Mouse (Mus musculus): ENCODE measurements around the gene Csad. TPM values are rescaled to one million over a fixed set of nuclear protein-coding genes. Genes with fewer than 3 reads are reported as not detected.

Csad gene
- polyA plus RNA-seq, 1 experiment: 33.2 TPM

DNA sequence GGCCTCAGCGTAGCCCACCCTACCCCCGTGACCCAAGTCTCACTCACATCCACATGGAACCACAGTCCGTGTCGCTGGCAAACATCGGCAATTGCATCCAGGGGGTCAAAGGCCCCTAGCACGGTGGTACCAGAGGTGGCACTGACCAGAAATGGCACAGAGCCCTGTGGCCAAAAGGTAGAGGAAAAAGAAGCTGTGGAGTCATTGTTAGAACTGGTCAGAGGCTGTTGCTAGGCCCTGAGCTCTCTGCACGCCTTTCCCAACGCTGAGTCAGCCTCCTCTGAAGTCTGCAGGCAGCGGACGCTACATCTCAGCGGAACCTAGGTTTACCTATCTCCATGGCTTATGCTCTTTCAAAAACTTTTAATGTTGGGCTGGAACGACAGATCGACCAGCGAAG is 24.6 kb downstream of the Csad start:
- TF ChIP-seq CTCF (IDR thresholded peaks at IDR 0.05; ENCODE audit: extremely low read depth, insufficient read depth, insufficient read length, insufficient replicate concordance) (no peak), POLR2A (IDR thresholded peaks at IDR 0.05; ENCODE audit: low read depth, low read length) (no peak)
- Histone ChIP-seq H3K27me3 (ENCODE audit: control insufficient read depth, insufficient read depth, low read length) (no peaks in the 10 kb centered on the region), H3K36me3 (ENCODE audit: control insufficient read depth, insufficient read depth, low read length) (no peaks in the 10 kb centered on the region), H3K4me1 (ENCODE audit: control insufficient read depth, insufficient read depth, insufficient read length) (no peaks in the 10 kb centered on the region), H3K27ac (ENCODE audit: insufficient read depth, low read length) (no peak overlapping the region), H3K4me3 (ENCODE audit: extremely low read depth, insufficient read depth, insufficient read length) (no peak overlapping the region)
- WGBS: 94% methylated on average over 14 of the region's 14 CpGs
- DNase-seq (ENCODE audit: low read depth in 1 of 2, low spot score in 2 of 2): no peak

GRCm38 (mm10) chr15:102179106-102179505 is 25.4 kb downstream of the Csad start:
- no peaks in the 10 kb centered on the region for H3K27me3 ChIP-seq (ENCODE audit: control insufficient read depth, insufficient read depth, low read length)
- H3K27ac ChIP-seq (ENCODE audit: insufficient read depth, low read length): no peak overlapping the region
- DNase-seq (ENCODE audit: low read depth in 1 of 2, low spot score in 2 of 2): no peak
- H3K4me1 ChIP-seq (ENCODE audit: control insufficient read depth, insufficient read depth, insufficient read length): no peaks in the 10 kb centered on the region
- H3K4me3 ChIP-seq (ENCODE audit: extremely low read depth, insufficient read depth, insufficient read length): no peak overlapping the region
- WGBS: 92% methylated on average over 9 of the region's 9 CpGs
- no peaks in the 10 kb centered on the region for H3K36me3 ChIP-seq (ENCODE audit: control insufficient read depth, insufficient read depth, low read length)
- TF ChIP-seq POLR2A (IDR thresholded peaks at IDR 0.05; ENCODE audit: low read depth, low read length) (no peak), CTCF (IDR thresholded peaks at IDR 0.05; ENCODE audit: extremely low read depth, insufficient read depth, insufficient read length, insufficient replicate concordance) (no peak)

DNA sequence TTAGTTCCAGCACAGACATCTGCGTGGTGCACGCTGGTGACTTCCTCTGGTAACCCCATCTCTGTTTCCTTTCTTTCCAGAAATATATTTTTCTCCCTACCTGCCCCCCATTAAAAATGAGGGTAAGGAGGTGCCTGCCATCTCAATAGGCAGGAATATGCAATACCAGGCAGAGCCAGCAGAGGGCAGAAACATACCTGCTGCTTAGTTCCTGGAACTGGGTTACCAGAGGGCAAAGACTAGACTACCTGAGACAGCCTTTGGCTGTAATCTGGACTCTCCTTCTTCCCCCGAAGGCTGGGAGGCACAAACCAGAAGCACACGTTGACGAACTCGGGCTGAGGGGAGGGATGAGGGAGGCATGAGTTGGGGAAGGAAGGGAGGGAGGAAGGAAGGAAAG is 26.2 kb downstream of the Csad start:
- Histone ChIP-seq H3K27ac (ENCODE audit: insufficient read depth, low read length) (no peak overlapping the region), H3K27me3 (ENCODE audit: control insufficient read depth, insufficient read depth, low read length) (no peaks in the 10 kb centered on the region), H3K4me3 (ENCODE audit: extremely low read depth, insufficient read depth, insufficient read length) (no peak overlapping the region), H3K4me1 (ENCODE audit: control insufficient read depth, insufficient read depth, insufficient read length) (no peaks in the 10 kb centered on the region), H3K36me3 (ENCODE audit: control insufficient read depth, insufficient read depth, low read length) (no peaks in the 10 kb centered on the region)
- TF ChIP-seq CTCF (IDR thresholded peaks at IDR 0.05; ENCODE audit: extremely low read depth, insufficient read depth, insufficient read length, insufficient replicate concordance) (peak; percentile 71; the same call in 1 of the 2 replicates), POLR2A (IDR thresholded peaks at IDR 0.05; ENCODE audit: low read depth, low read length) (no peak)
- 22% methylated on average over 6 of the region's 6 CpGs for WGBS
- peak; percentile 53 to 85 for DNase-seq (ENCODE audit: low read depth in 1 of 2, low spot score in 2 of 2)

DNA sequence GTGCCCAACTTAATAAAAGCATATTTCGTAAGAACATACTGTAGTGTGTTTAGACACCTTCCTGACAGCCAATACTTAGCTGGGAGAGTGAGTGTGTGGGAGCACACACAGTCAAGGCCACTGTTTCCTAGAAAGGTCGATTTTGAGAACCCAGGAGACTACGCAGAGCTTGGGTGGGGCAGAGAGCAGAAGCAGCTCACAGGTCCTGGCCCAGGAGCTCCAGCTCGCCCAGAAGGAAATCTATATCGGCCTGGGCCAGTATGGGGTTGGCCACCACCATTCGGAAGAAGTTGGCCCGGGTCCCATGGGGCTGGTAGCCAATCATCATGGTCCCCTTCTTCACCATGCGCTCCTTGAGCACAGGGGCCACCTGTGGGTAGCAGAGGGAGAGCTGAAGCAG is 27.1 kb downstream of the Csad start:
- DNase-seq (ENCODE audit: low read depth in 1 of 2, low spot score in 2 of 2): no peak
- H3K27me3 ChIP-seq (ENCODE audit: control insufficient read depth, insufficient read depth, low read length): no peaks in the 10 kb centered on the region
- no peak overlapping the region for H3K27ac ChIP-seq (ENCODE audit: insufficient read depth, low read length)
- no peak for TF ChIP-seq CTCF (IDR thresholded peaks at IDR 0.05; ENCODE audit: extremely low read depth, insufficient read depth, insufficient read length, insufficient replicate concordance)
- no peak for TF ChIP-seq POLR2A (IDR thresholded peaks at IDR 0.05; ENCODE audit: low read depth, low read length)
- H3K36me3 ChIP-seq (ENCODE audit: control insufficient read depth, insufficient read depth, low read length): no peaks in the 10 kb centered on the region
- no peaks in the 10 kb centered on the region for H3K4me1 ChIP-seq (ENCODE audit: control insufficient read depth, insufficient read depth, insufficient read length)
- 88% methylated on average over 8 of the region's 8 CpGs for WGBS
- no peak overlapping the region for H3K4me3 ChIP-seq (ENCODE audit: extremely low read depth, insufficient read depth, insufficient read length)

- no peak for DNase-seq (ENCODE audit: low read depth in 1 of 2, low spot score in 2 of 2)
- TF ChIP-seq CTCF (IDR thresholded peaks at IDR 0.05; ENCODE audit: extremely low read depth, insufficient read depth, insufficient read length, insufficient replicate concordance) (no peak), POLR2A (IDR thresholded peaks at IDR 0.05; ENCODE audit: low read depth, low read length) (no peak)
- H3K36me3 ChIP-seq (ENCODE audit: control insufficient read depth, insufficient read depth, low read length): no peaks in the 10 kb centered on the region
- H3K27me3 ChIP-seq (ENCODE audit: control insufficient read depth, insufficient read depth, low read length): no peaks in the 10 kb centered on the region
- 76% methylated on average over 7 of the region's 7 CpGs for WGBS
- H3K4me3 ChIP-seq (ENCODE audit: extremely low read depth, insufficient read depth, insufficient read length): no peak overlapping the region
- 0 out of 2 replicates have a peak overlapping the region, but pooled peaks have one; percentile 18 for H3K27ac ChIP-seq (ENCODE audit: insufficient read depth, low read length)
- H3K4me1 ChIP-seq (ENCODE audit: control insufficient read depth, insufficient read depth, insufficient read length): no peaks in the 10 kb centered on the region
Observed at GRCm38 (mm10) chr15:102176571-102177316, 27.8 kb downstream of the Csad start.

DNA sequence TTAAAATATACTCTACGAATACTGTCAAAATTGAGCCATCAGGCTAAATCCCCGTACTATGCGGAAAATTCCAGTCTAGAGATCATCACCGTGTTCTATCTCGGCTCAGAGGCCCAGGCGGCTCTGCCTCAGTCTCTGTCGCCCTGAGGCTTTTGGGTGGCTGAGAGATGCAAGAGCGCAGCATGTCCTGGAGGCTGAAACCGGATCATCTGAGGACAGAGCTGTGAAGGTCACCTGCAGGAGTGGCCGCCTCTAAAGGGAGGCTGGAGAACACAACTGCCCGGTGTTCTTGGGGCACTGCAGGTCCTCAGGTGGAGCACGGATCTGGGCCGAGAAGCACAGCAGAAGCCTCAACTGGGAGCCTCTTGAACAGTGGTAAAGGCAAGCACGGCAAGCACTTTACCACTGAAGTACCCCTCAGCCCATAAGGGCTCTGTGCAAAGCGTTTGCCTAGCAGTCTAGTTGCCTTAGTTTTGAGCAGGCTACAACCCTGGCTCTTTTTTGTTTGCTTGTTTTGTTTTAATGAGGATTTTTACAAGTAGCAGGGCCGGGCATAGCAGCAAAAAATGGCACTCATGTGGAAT is 28.7 kb downstream of the Csad start:
- Histone ChIP-seq H3K36me3 (ENCODE audit: control insufficient read depth, insufficient read depth, low read length) (no peaks in the 10 kb centered on the region), H3K4me3 (ENCODE audit: extremely low read depth, insufficient read depth, insufficient read length) (no peak overlapping the region), H3K27ac (ENCODE audit: insufficient read depth, low read length) (no peak overlapping the region), H3K4me1 (ENCODE audit: control insufficient read depth, insufficient read depth, insufficient read length) (no peaks in the 10 kb centered on the region), H3K27me3 (ENCODE audit: control insufficient read depth, insufficient read depth, low read length) (no peaks in the 10 kb centered on the region)
- no peak for TF ChIP-seq CTCF (IDR thresholded peaks at IDR 0.05; ENCODE audit: extremely low read depth, insufficient read depth, insufficient read length, insufficient replicate concordance)
- no peak for TF ChIP-seq POLR2A (IDR thresholded peaks at IDR 0.05; ENCODE audit: low read depth, low read length)
- WGBS: 90% methylated on average over 16 of the region's 16 CpGs
- no peak for DNase-seq (ENCODE audit: low read depth in 1 of 2, low spot score in 2 of 2)

GRCm38 (mm10) chr15:102173581-102173980 is 30.9 kb downstream of the Csad start:
- no peaks in the 10 kb centered on the region for H3K27me3 ChIP-seq (ENCODE audit: control insufficient read depth, insufficient read depth, low read length)
- H3K36me3 ChIP-seq (ENCODE audit: control insufficient read depth, insufficient read depth, low read length): no peaks in the 10 kb centered on the region
- no peak for DNase-seq (ENCODE audit: low read depth in 1 of 2, low spot score in 2 of 2)
- TF ChIP-seq CTCF (IDR thresholded peaks at IDR 0.05; ENCODE audit: extremely low read depth, insufficient read depth, insufficient read length, insufficient replicate concordance) (no peak), POLR2A (IDR thresholded peaks at IDR 0.05; ENCODE audit: low read depth, low read length) (no peak)
- no peak overlapping the region for H3K27ac ChIP-seq (ENCODE audit: insufficient read depth, low read length)
- 60% methylated on average over 3 of the region's 3 CpGs for WGBS
- no peak overlapping the region for H3K4me3 ChIP-seq (ENCODE audit: extremely low read depth, insufficient read depth, insufficient read length)
- no peaks in the 10 kb centered on the region for H3K4me1 ChIP-seq (ENCODE audit: control insufficient read depth, insufficient read depth, insufficient read length)

Measured in spleen, adult 2 months (tissue).